Mouse (Mus musculus) cerebellum, adult 9-10 months (tissue): ENCODE measurements around the gene Olfr1082.
"Not testable (repeated sequence)": the region's sequence is repeated elsewhere in the genome, so short reads cannot be mapped to it uniquely, and the experiment has no call there.

ENCODE experiments used
- DNase-seq: peaks from one replicate; pipeline ENCODE4 v3.0.0; 2022

The Olfr1082 gene

DNA sequence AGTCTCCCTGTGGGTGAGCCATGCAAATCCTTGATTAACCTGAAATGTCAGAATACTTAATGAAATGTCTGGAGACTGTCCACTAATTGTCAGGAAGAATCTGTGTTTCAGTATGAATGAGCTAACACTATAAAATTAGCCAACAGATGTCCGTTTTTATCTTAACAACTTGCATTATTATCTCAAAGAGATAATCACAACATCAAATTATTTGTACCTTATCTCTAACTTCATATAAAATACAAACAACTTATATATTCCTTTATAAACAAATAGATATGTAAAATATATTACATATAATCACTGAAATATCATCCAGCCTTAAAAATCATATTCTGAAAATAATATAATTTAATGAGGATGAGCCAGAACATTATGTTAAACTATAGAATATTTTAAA lies at the start of gene Olfr1082:
Gene Olfr1082, minus strand, starts transcription at position 101 of the 400 bp plus-strand sequence.
- not testable (repeated sequence) for DNase-seq

GRCm38 (mm10) chr2:86639625-86640024 lies 40.9 kb upstream of the Olfr1082 start, which contains the start of gene Olfr1084:
Gene Olfr1084 (minus strand): TSS chr2:86639725.
- not testable (repeated sequence) for DNase-seq

GRCm38 (mm10) chr2:86558135-86558534 lies 40.6 kb downstream of the Olfr1082 start, which contains the start of gene Olfr1080:
Gene Olfr1080 (minus strand): TSS chr2:86558235.
- DNase-seq = not testable (repeated sequence)
